Mouse (Mus musculus): Measurements from ENCODE around the gene Retnlb.
"Not testable (repeated sequence)": the region's sequence is repeated elsewhere in the genome, so short reads cannot be mapped to it uniquely, and the experiment has no call there.

The Retnlb gene

GRCm38 (mm10) chr16:48816695-48817094 is at the start of gene Retnlb:
Gene Retnlb (plus strand): TSS chr16:48816856.
- DNase-seq (ENCODE audit: inconsistent age in 2 of 2, low spot score in 1 of 2), result no peak

- no peak for DNase-seq (ENCODE audit: inconsistent age in 2 of 2, low spot score in 1 of 2)
Observed at GRCm38 (mm10) chr16:48769183-48769582, 47.5 kb upstream of the Retnlb start.

- no peak for DNase-seq (ENCODE audit: inconsistent age in 2 of 2, low spot score in 1 of 2)
Observed at GRCm38 (mm10) chr16:48771971-48772445, 44.6 kb upstream of the Retnlb start, which contains the start of gene Trat1. Gene Trat1 (minus strand): TSS chr16:48772021.

- DNase-seq (ENCODE audit: inconsistent age in 2 of 2, low spot score in 1 of 2), result no peak
Observed at GRCm38 (mm10) chr16:48777254-48777653, 39.4 kb upstream of the Retnlb start.

- DNase-seq (ENCODE audit: inconsistent age in 2 of 2, low spot score in 1 of 2), result no peak
Observed at GRCm38 (mm10) chr16:48786258-48786657, 30.4 kb upstream of the Retnlb start.

GRCm38 (mm10) chr16:48788704-48789185 is 27.9 kb upstream of the Retnlb start:
- DNase-seq (ENCODE audit: inconsistent age in 2 of 2, low spot score in 1 of 2), result no peak

- no peak for DNase-seq (ENCODE audit: inconsistent age in 2 of 2, low spot score in 1 of 2)
Observed at GRCm38 (mm10) chr16:48798285-48798684, 18.4 kb upstream of the Retnlb start.

- DNase-seq (ENCODE audit: inconsistent age in 2 of 2, low spot score in 1 of 2), result peak in 1 of 2 experiments; percentile 74
Observed at GRCm38 (mm10) chr16:48799470-48799869, 17.2 kb upstream of the Retnlb start.

- no peak for DNase-seq (ENCODE audit: inconsistent age in 2 of 2, low spot score in 1 of 2)
Observed at GRCm38 (mm10) chr16:48800906-48801305, 15.8 kb upstream of the Retnlb start.

GRCm38 (mm10) chr16:48805412-48805811 is 11.2 kb upstream of the Retnlb start:
- DNase-seq (ENCODE audit: inconsistent age in 2 of 2, low spot score in 1 of 2), result no peak

- DNase-seq (ENCODE audit: inconsistent age in 2 of 2, low spot score in 1 of 2), result no peak
Observed at GRCm38 (mm10) chr16:48806521-48806920, 10.1 kb upstream of the Retnlb start.

GRCm38 (mm10) chr16:48809374-48809773 is 7.3 kb upstream of the Retnlb start:
- peak in 1 of 2 experiments; percentile 37 for DNase-seq (ENCODE audit: inconsistent age in 2 of 2, low spot score in 1 of 2)

GRCm38 (mm10) chr16:48811881-48812436 is 4.7 kb upstream of the Retnlb start:
- DNase-seq (ENCODE audit: inconsistent age in 2 of 2, low spot score in 1 of 2), result no peak

- peak in 1 of 2 experiments; percentile 19 for DNase-seq (ENCODE audit: inconsistent age in 2 of 2, low spot score in 1 of 2)
Observed at GRCm38 (mm10) chr16:48818524-48818923, 1.9 kb downstream of the Retnlb start.

- no peak for DNase-seq (ENCODE audit: inconsistent age in 2 of 2, low spot score in 1 of 2)
Observed at GRCm38 (mm10) chr16:48826474-48826873, 9.8 kb downstream of the Retnlb start.

GRCm38 (mm10) chr16:48827625-48828024 is 11.0 kb downstream of the Retnlb start:
- no peak for DNase-seq (ENCODE audit: inconsistent age in 2 of 2, low spot score in 1 of 2)

GRCm38 (mm10) chr16:48829060-48829459 is 12.4 kb downstream of the Retnlb start:
- DNase-seq (ENCODE audit: inconsistent age in 2 of 2, low spot score in 1 of 2), result no peak

GRCm38 (mm10) chr16:48832055-48832454 is 15.4 kb downstream of the Retnlb start:
- DNase-seq (ENCODE audit: inconsistent age in 2 of 2, low spot score in 1 of 2), result no peak

GRCm38 (mm10) chr16:48833626-48834025 is 17.0 kb downstream of the Retnlb start:
- not testable (repeated sequence) for DNase-seq (ENCODE audit: inconsistent age in 2 of 2, low spot score in 1 of 2)

- no peak for DNase-seq (ENCODE audit: inconsistent age in 2 of 2, low spot score in 1 of 2)
Observed at GRCm38 (mm10) chr16:48842266-48842665, 25.6 kb downstream of the Retnlb start, which contains the start of gene Retnla. Gene Retnla (plus strand): TSS chr16:48842551.

- no peak for DNase-seq (ENCODE audit: inconsistent age in 2 of 2, low spot score in 1 of 2)
Observed at GRCm38 (mm10) chr16:48843671-48844386, 27.2 kb downstream of the Retnlb start.

- not testable (repeated sequence) for DNase-seq (ENCODE audit: inconsistent age in 2 of 2, low spot score in 1 of 2)
Observed at GRCm38 (mm10) chr16:48865004-48865403, 48.3 kb downstream of the Retnlb start.
